Mouse (Mus musculus) MEL (cell line): ENCODE measurements around the gene Ubtf. TPM values are rescaled to one million over a fixed set of nuclear protein-coding genes. Genes with fewer than 3 reads are reported as not detected.

Experiments used
- DNase-seq: peaks from one replicate; pipeline ENCODE4 v3.0.0; 2011; ENCODE audit warnings: low read depth, low spot score
- H3K27ac ChIP-seq: 2 replicates; pipeline ENCODE4 v1.5.1; 2012; ENCODE audit warnings: low read depth, mild to moderate bottlenecking, control low read depth, low read length, moderate library complexity; ENCODE audit not compliant: control insufficient read depth
- H3K27me3 ChIP-seq, 2 experiments: fragments of 150-350 bp in 1 of 2; sonication (generic) in 1 of 2; 2 replicates each; pipeline ENCODE4 v1.6.1; 2012; ENCODE audit warnings: low read length in 2 of 2, mild to moderate bottlenecking in 2 of 2, improper control_type of control experiment in 1 of 2, moderate library complexity in 1 of 2; ENCODE audit not compliant: insufficient read depth in 2 of 2, control insufficient read depth in 1 of 2
- H3K36me3 ChIP-seq, 2 experiments: 2 replicates each; pipeline ENCODE4 v1.6.1; 2012 to 2014; ENCODE audit warnings: low read length in 2 of 2, improper control_type of control experiment in 1 of 2, inconsistent platforms in 1 of 2, mild to moderate bottlenecking in 1 of 2; ENCODE audit not compliant: insufficient read depth in 2 of 2, control insufficient read depth in 1 of 2
- H3K4me1 ChIP-seq, 2 experiments: fragments of 150-350 bp in 1 of 2; sonication (generic) in 1 of 2; 2 replicates each; pipeline ENCODE4 v1.6.1; 2012; ENCODE audit warnings: low read length in 2 of 2, improper control_type of control experiment in 1 of 2, mild to moderate bottlenecking in 1 of 2; ENCODE audit not compliant: insufficient read depth in 2 of 2, control insufficient read depth in 1 of 2
- H3K4me3 ChIP-seq, 2 experiments: fragments of 150-350 bp in 1 of 2; sonication (generic) in 1 of 2; 2 replicates each; pipeline ENCODE4 v1.5.1; 2012; ENCODE audit warnings: low read depth in 2 of 2, low read length in 2 of 2, mild to moderate bottlenecking in 2 of 2, moderate library complexity in 2 of 2, control low read depth in 1 of 2, improper control_type of control experiment in 1 of 2; ENCODE audit not compliant: control insufficient read depth in 1 of 2, insufficient read depth in 1 of 2
- H3K79me2 ChIP-seq: 2 replicates; pipeline ENCODE4 v1.6.1; 2012; ENCODE audit warnings: mild to moderate bottlenecking, low read length, moderate library complexity; ENCODE audit not compliant: control insufficient read depth, poor library complexity, insufficient read depth
- H3K9ac ChIP-seq: 2 replicates; pipeline ENCODE4 v1.6.1; 2012; ENCODE audit warnings: low read depth, mild to moderate bottlenecking, control low read depth, low read length, moderate library complexity; ENCODE audit not compliant: control insufficient read depth, poor library complexity, severe bottlenecking
- H3K9me3 ChIP-seq: fragments of 150-350 bp; sonication (generic); replicated peaks from 2 replicates; pipeline ENCODE4 v1.6.1; 2012; ENCODE audit warnings: mild to moderate bottlenecking, low read length, improper control_type of control experiment, moderate library complexity; ENCODE audit not compliant: insufficient read depth
- BHLHE40 ChIP-seq: IDR thresholded peaks from 2 replicates; pipeline ENCODE4 v1.6.1; 2012; ENCODE audit warnings: low read depth, mild to moderate bottlenecking, inconsistent platforms, low read length, improper control_type of control experiment, borderline replicate concordance
- CHD1 ChIP-seq: IDR thresholded peaks from 2 replicates; pipeline ENCODE4 v1.6.1; 2012; ENCODE audit warnings: low read depth, mild to moderate bottlenecking, inconsistent platforms, low read length, improper control_type of control experiment
- CHD2 ChIP-seq: IDR thresholded peaks from 2 replicates; pipeline ENCODE4 v1.6.1; 2011; ENCODE audit warnings: low read length, improper control_type of control experiment
- ELF1 ChIP-seq: IDR thresholded peaks from 2 replicates; pipeline ENCODE4 v1.6.1; 2014; ENCODE audit warnings: low read depth, mild to moderate bottlenecking, inconsistent platforms, low read length, improper control_type of control experiment, moderate library complexity
- ETS1 ChIP-seq: IDR thresholded peaks from 2 replicates; pipeline ENCODE4 v1.6.1; 2012; ENCODE audit warnings: low read depth, mild to moderate bottlenecking, inconsistent platforms, low read length, improper control_type of control experiment, moderate library complexity
- GABPA ChIP-seq: IDR thresholded peaks from 2 replicates; pipeline ENCODE4 v1.6.1; 2012; ENCODE audit warnings: low read depth, mild to moderate bottlenecking, inconsistent platforms, low read length, improper control_type of control experiment, moderate library complexity
- GATA1 ChIP-seq: IDR thresholded peaks from 2 replicates; pipeline ENCODE4 v1.6.1; 2011; ENCODE audit warnings: low read depth, low read length, improper control_type of control experiment
- HCFC1 ChIP-seq: IDR thresholded peaks from 2 replicates; pipeline ENCODE4 v1.6.1; 2012; ENCODE audit warnings: low read depth, mild to moderate bottlenecking, inconsistent platforms, low read length, improper control_type of control experiment, moderate library complexity
- JUND ChIP-seq: IDR thresholded peaks from 2 replicates; pipeline ENCODE4 v1.6.1; 2011; ENCODE audit warnings: low read depth, mild to moderate bottlenecking, improper control_type of control experiment, low read length
- KAT2A ChIP-seq: conservative IDR thresholded peaks from 2 replicates; pipeline ENCODE4 v1.6.1; 2012; ENCODE audit warnings: low read depth, low read length, improper control_type of control experiment, inconsistent platforms
- MAFK ChIP-seq: IDR thresholded peaks from 2 replicates; pipeline ENCODE4 v1.6.1; 2011; ENCODE audit warnings: low read depth, mild to moderate bottlenecking, low read length, improper control_type of control experiment, borderline replicate concordance
- MAZ ChIP-seq: IDR thresholded peaks from 2 replicates; pipeline ENCODE4 v1.6.1; 2012; ENCODE audit warnings: low read depth, mild to moderate bottlenecking, inconsistent platforms, low read length, improper control_type of control experiment
- MEF2A ChIP-seq: IDR thresholded peaks from 2 replicates; pipeline ENCODE4 v1.6.1; 2014; ENCODE audit warnings: low read depth, mild to moderate bottlenecking, inconsistent platforms, low read length, improper control_type of control experiment; ENCODE audit not compliant: poor library complexity, insufficient replicate concordance, severe bottlenecking; ENCODE audit errors: extremely low read depth
- MXI1 ChIP-seq: IDR thresholded peaks from 2 replicates; pipeline ENCODE4 v1.6.1; 2011; ENCODE audit warnings: mild to moderate bottlenecking, low read depth, low read length, improper control_type of control experiment
- MYC ChIP-seq: IDR thresholded peaks from 2 replicates; pipeline ENCODE4 v1.6.1; 2011; ENCODE audit warnings: low read depth, mild to moderate bottlenecking, low read length, improper control_type of control experiment, moderate library complexity
- NELFE ChIP-seq: IDR thresholded peaks from 2 replicates; pipeline ENCODE4 v1.6.1; 2011; ENCODE audit warnings: low read depth, low read length, improper control_type of control experiment
- NRF1 ChIP-seq: IDR thresholded peaks from 2 replicates; pipeline ENCODE4 v1.6.1; 2014; ENCODE audit warnings: low read depth, mild to moderate bottlenecking, inconsistent platforms, low read length, improper control_type of control experiment, moderate library complexity; ENCODE audit not compliant: poor library complexity, insufficient read depth, severe bottlenecking
- POLR2A ChIP-seq, 2 experiments: IDR thresholded peaks; 2 replicates each; pipeline ENCODE4 v1.6.1; 2011 to 2012; ENCODE audit warnings: low read length in 2 of 2, mild to moderate bottlenecking in 2 of 2, control low read depth in 1 of 2, improper control_type of control experiment in 1 of 2, low read depth in 1 of 2, moderate library complexity in 1 of 2; ENCODE audit not compliant: control insufficient read depth in 1 of 2, insufficient read depth in 1 of 2, poor library complexity in 1 of 2
- POLR2AphosphoS2 ChIP-seq: IDR thresholded peaks from 2 replicates; pipeline ENCODE4 v1.6.1; 2011; ENCODE audit warnings: low read length, improper control_type of control experiment
- POLR2AphosphoS5 ChIP-seq: IDR thresholded peaks from 2 replicates; pipeline ENCODE4 v1.6.1; 2012; ENCODE audit warnings: low read depth, borderline replicate concordance, mild to moderate bottlenecking, inconsistent platforms, low read length, moderate library complexity, mixed read lengths
- RAD21 ChIP-seq: IDR thresholded peaks from 2 replicates; pipeline ENCODE4 v1.6.1; 2011; ENCODE audit warnings: mild to moderate bottlenecking, low read depth, low read length, improper control_type of control experiment
- RCOR1 ChIP-seq: IDR thresholded peaks from 2 replicates; pipeline ENCODE4 v1.6.1; 2012; ENCODE audit warnings: low read depth, mild to moderate bottlenecking, inconsistent platforms, low read length, improper control_type of control experiment
- SIN3A ChIP-seq: IDR thresholded peaks from 2 replicates; pipeline ENCODE4 v1.6.1; 2012; ENCODE audit warnings: low read length, improper control_type of control experiment, inconsistent platforms
- SMC3 ChIP-seq: IDR thresholded peaks from 2 replicates; pipeline ENCODE4 v1.6.1; 2011; ENCODE audit warnings: low read depth, low read length, improper control_type of control experiment
- TAL1 ChIP-seq: IDR thresholded peaks from 2 replicates; pipeline ENCODE4 v1.6.1; 2012; ENCODE audit warnings: mild to moderate bottlenecking, inconsistent platforms, low read length, moderate library complexity, mixed read lengths
- TBP ChIP-seq: IDR thresholded peaks from 2 replicates; pipeline ENCODE4 v1.8.0; 2011; ENCODE audit warnings: low read depth, low read length, improper control_type of control experiment
- UBTF ChIP-seq: IDR thresholded peaks from 2 replicates; pipeline ENCODE4 v1.6.1; 2012; ENCODE audit warnings: low read depth, mild to moderate bottlenecking, inconsistent platforms, low read length, improper control_type of control experiment, moderate library complexity, borderline replicate concordance; ENCODE audit not compliant: insufficient read depth
- USF1 ChIP-seq: IDR thresholded peaks from 2 replicates; pipeline ENCODE4 v1.6.1; 2014; ENCODE audit warnings: low read depth, mild to moderate bottlenecking, inconsistent platforms, low read length, improper control_type of control experiment, moderate library complexity
- ZMIZ1 ChIP-seq: IDR thresholded peaks from 2 replicates; pipeline ENCODE4 v1.6.1; 2012; ENCODE audit warnings: low read depth, mild to moderate bottlenecking, inconsistent platforms, low read length, improper control_type of control experiment, moderate library complexity
- ZNF384 ChIP-seq: IDR thresholded peaks from 2 replicates; pipeline ENCODE4 v1.6.1; 2012; ENCODE audit warnings: low read depth, mild to moderate bottlenecking, inconsistent platforms, low read length, improper control_type of control experiment
- polyA plus RNA-seq, 2 experiments: library from polyadenylated mRNA; stranded (reverse) in 1 of 2; unstranded in 1 of 2; fragments of >175 nt in 1 of 2; fragments of >200 nt in 1 of 2; gene quantifications; 2 replicates each; pipeline versions ENCODE4 v1.2.1 to v1.2.4; 2012; ENCODE audit warnings: low replicate concordance in 2 of 2, low read depth in 1 of 2; ENCODE audit not compliant: insufficient read length in 2 of 2, insufficient read depth in 1 of 2, missing spikeins in 1 of 2
- total RNA-seq: library from RNA; depleted of rRNA; stranded (reverse); fragments of 300-350 nt; gene quantifications from 2 replicates; pipeline ENCODE4 v1.2.3, GENCODE M21; 2012

The Ubtf gene
- total and polyA plus RNA-seq, 3 experiments: 76.5 to 189 (median 145) TPM

DNA sequence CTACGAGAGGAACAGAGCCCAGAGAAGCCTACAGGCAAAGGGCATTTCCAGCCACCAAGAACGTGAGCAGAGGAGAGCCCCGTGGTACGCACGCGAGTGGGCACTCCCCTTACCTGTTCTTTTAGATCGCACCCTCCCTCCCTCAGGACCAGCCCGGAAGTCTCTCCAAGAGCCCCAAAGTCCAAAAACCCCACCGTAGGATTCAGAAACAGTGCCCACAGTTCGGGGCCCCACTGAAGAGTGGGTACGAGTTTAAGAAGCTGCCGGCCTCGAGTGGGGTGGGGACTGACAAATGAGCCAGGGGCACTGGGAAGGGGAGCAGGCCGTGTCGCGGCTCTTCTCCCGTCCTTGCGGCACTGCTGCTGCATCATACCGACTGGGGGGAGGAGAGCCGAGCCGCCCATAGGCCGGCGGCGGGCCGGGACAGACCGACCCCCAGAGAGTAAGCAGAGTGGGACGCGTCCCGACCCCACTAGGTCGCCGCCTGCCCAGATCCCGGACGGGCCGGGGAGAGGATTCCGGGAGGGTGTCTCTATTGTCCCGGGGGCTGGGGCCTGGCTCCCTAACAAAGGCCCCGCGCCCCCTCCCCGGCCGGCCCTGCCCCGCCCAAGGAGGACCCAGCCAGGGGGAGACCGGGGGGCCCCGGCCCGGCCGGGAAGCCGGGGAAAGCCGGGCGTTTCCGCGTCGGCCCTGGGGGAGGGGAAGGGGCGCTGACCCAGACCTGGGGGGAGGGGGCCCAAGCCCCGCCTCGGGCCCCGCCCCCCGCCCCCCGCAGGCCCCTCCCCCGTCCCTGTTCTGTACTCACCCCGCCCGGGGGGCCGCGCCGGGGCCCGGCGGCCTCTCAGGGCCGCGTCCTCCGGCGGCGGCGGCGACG, 23.7 kb downstream of the Ubtf start (continued):
- TF ChIP-seq POLR2A (IDR thresholded peaks at IDR 0.05; ENCODE audit: control insufficient read depth in 1 of 2, insufficient read depth in 1 of 2, low read depth in 1 of 2, low read length in 2 of 2, poor library complexity in 1 of 2): peak; percentile 20 to 32; a peak in 2 of 4 replicates
- TF ChIP-seq CHD2: no peak
- no peak for TF ChIP-seq GATA1
- peak; percentile 62; the same call in 1 of the 2 replicates for TF ChIP-seq CHD1
- no peak for TF ChIP-seq NRF1
- 0 out of 2 replicates have a peak, but pooled peaks have one; percentile 39 for TF ChIP-seq UBTF
- TF ChIP-seq RCOR1: no peak
- TF ChIP-seq MEF2A: no peak
- no peak for TF ChIP-seq POLR2AphosphoS5
- peak; percentile 44 for TF ChIP-seq ELF1

DNA sequence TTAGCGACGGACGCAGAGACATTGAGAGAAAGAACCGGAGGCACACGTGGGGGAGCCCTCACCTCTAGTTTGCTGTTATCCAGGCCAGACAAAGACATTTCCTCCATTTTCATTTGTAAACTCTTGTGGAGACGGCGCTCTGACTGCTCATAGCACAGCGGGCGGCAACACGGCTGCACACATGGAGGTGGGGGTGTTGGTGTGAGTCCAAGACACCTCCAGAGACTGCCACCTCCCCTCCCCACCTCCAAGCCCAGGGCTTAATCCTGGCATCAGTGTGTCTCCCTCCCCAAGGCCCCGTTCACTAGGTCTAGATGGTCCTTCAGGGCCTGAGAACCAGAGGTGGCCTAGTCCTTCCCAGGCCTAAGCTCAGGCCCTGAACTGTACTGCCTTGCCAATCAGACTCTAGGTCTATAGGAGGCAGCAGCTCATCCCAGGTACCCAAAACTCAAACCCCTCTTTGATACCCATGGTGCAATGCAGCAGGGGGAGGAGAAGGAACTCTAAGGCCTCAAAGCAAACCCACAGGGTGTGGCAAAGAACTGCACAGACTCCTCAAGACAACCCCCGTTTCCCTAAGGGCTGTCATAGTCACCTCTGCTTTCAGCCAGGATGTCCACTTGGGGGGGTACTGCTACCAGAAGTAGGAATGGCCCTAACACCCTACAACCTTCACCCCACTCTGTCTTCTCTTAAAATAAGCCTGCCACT, 24.5 kb downstream of the Ubtf start:
- Histone ChIP-seq H3K9me3 (no peaks in the 10 kb centered on the region), H3K9ac (peak overlapping the region; percentile 71), H3K4me1 (peaks cover 2 to 14% of the 10 kb centered on the region in 2 experiments; a peak in 3 of 4 replicates), H3K4me3 (peak overlapping the region; percentile 77 to 84), H3K27ac (peak overlapping the region; percentile 76), H3K27me3 (no peaks in the 10 kb centered on the region), H3K36me3 (peaks cover 2 to 9% of the 10 kb centered on the region in 2 experiments; a peak in 3 of 4 replicates), H3K79me2 (peaks cover 24% of the 10 kb centered on the region)
- peak; percentile 91 for DNase-seq
- peak; percentile 83 for TF ChIP-seq POLR2AphosphoS2
- no peak for TF ChIP-seq ETS1
- peak; percentile 40; the same call in 1 of the 2 replicates for TF ChIP-seq KAT2A
- TF ChIP-seq NELFE: peak; percentile 82
- peak; percentile 93 for TF ChIP-seq ZMIZ1
- peak; percentile 38 for TF ChIP-seq MXI1
- peak; percentile 41 to 87; a peak in 3 of 4 replicates for TF ChIP-seq POLR2A (IDR thresholded peaks at IDR 0.05; ENCODE audit: control insufficient read depth in 1 of 2, insufficient read depth in 1 of 2, low read depth in 1 of 2, low read length in 2 of 2, poor library complexity in 1 of 2)
- TF ChIP-seq SMC3: peak; percentile 49
- TF ChIP-seq ZNF384: no peak
- no peak for TF ChIP-seq GABPA
- TF ChIP-seq BHLHE40: peak; percentile 32; the same call in 1 of the 2 replicates
- TF ChIP-seq UBTF: no peak
- peak; percentile 94 for TF ChIP-seq TBP
- TF ChIP-seq RCOR1: no peak
- TF ChIP-seq MAZ: peak; percentile 82
- peak; percentile 83 for TF ChIP-seq HCFC1
- no peak for TF ChIP-seq TAL1
- TF ChIP-seq SIN3A: peak; percentile 85
- TF ChIP-seq RAD21: peak; percentile 40
- no peak for TF ChIP-seq CHD1
- no peak for TF ChIP-seq USF1
- no peak for TF ChIP-seq NRF1
- TF ChIP-seq GATA1: no peak
- TF ChIP-seq MYC: 0 out of 2 replicates have a peak, but pooled peaks have one; percentile 58
- TF ChIP-seq MAFK: no peak
- no peak for TF ChIP-seq JUND
